Mouse (Mus musculus) bone marrow, adult 2 months (tissue): ENCODE measurements around the gene Cyyr1.

ENCODE experiments used
- CTCF ChIP-seq: fragments of 200-500 bp; IDR thresholded peaks from 2 replicates; pipeline ENCODE4 v1.5.1; 2011; ENCODE audit warnings: low read length, control low read depth; ENCODE audit not compliant: control insufficient read depth, insufficient read depth
- POLR2A ChIP-seq: fragments of 200-500 bp; IDR thresholded peaks from 2 replicates; pipeline ENCODE4 v1.6.1; 2011; ENCODE audit warnings: low read depth, mild to moderate bottlenecking, control low read depth, low read length, borderline replicate concordance; ENCODE audit not compliant: control insufficient read depth

DNA sequence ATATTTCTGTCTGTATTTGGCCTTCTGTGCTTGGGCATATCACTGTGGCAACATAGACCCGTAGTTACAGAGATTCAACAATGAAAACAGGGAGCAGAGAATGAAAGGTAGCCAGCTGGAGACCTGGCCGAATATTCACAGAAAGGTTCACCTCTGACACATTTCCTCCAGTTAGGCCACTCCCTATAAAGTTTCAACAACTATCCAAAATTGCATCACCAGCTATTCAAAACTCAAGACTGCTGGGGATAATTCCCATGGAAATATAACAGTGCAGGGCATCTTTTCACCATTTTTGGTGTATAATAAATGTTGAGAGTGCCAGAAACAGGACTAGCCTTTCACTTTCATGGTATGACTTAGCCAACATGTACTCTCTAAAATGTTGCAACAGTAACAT lies 130.3 kb downstream of the Cyyr1 start:
- TF ChIP-seq POLR2A (no peak), CTCF (no peak)
